Mouse (Mus musculus): ENCODE results near the gene Stat5a.

Stat5a gene

GRCm38 (mm10) chr11:100863141-100863540 lies 4.0 kb downstream of the Stat5a start:
- no peak for DNase-seq

GRCm38 (mm10) chr11:100865618-100866017 lies 6.5 kb downstream of the Stat5a start:
- no peak for DNase-seq

GRCm38 (mm10) chr11:100870256-100870967 lies 11.3 kb downstream of the Stat5a start:
- no peak for DNase-seq

GRCm38 (mm10) chr11:100870968-100871350 lies 11.8 kb downstream of the Stat5a start:
- no peak for DNase-seq

GRCm38 (mm10) chr11:100875761-100876160 lies 16.6 kb downstream of the Stat5a start:
- no peak for DNase-seq

- no peak for DNase-seq
Observed at GRCm38 (mm10) chr11:100879321-100880078, 20.3 kb downstream of the Stat5a start.

GRCm38 (mm10) chr11:100883640-100884039 lies 24.5 kb downstream of the Stat5a start:
- no peak for DNase-seq

- DNase-seq, result no peak
Observed at GRCm38 (mm10) chr11:100885472-100885871, 26.3 kb downstream of the Stat5a start.

- no peak for DNase-seq
Observed at GRCm38 (mm10) chr11:100886188-100886740, 27.1 kb downstream of the Stat5a start.

GRCm38 (mm10) chr11:100887236-100887635 lies 28.1 kb downstream of the Stat5a start:
- DNase-seq, result no peak

- no peak for DNase-seq
Observed at GRCm38 (mm10) chr11:100887764-100888163, 28.6 kb downstream of the Stat5a start.

GRCm38 (mm10) chr11:100888348-100888820 lies 29.2 kb downstream of the Stat5a start:
- no peak for DNase-seq

GRCm38 (mm10) chr11:100890481-100890880 lies 31.3 kb downstream of the Stat5a start:
- no peak for DNase-seq

GRCm38 (mm10) chr11:100891256-100892123 lies 32.3 kb downstream of the Stat5a start:
- no peak for DNase-seq

GRCm38 (mm10) chr11:100892435-100892834 lies 33.3 kb downstream of the Stat5a start:
- DNase-seq, result no peak

- peak; percentile 93 for DNase-seq
Observed at GRCm38 (mm10) chr11:100893482-100893881, 34.3 kb downstream of the Stat5a start.

- no peak for DNase-seq
Observed at GRCm38 (mm10) chr11:100894146-100894918, 35.2 kb downstream of the Stat5a start.

GRCm38 (mm10) chr11:100896078-100896477 lies 36.9 kb downstream of the Stat5a start:
- DNase-seq, result no peak

GRCm38 (mm10) chr11:100897294-100898231 lies 38.4 kb downstream of the Stat5a start:
- no peak for DNase-seq

- no peak for DNase-seq
Observed at GRCm38 (mm10) chr11:100898441-100899199, 39.5 kb downstream of the Stat5a start.

All from retina, postnatal 1 day (tissue).